Mouse (Mus musculus): ENCODE measurements around the gene Nit2. TPM values are rescaled to one million over a fixed set of nuclear protein-coding genes. Genes with fewer than 3 reads are reported as not detected.

Gene Nit2
- total RNA-seq (2023; ENCODE audit: inconsistent age): 14.9 to 28.3 TPM (median 17.2 TPM) in 4 replicates

DNA sequence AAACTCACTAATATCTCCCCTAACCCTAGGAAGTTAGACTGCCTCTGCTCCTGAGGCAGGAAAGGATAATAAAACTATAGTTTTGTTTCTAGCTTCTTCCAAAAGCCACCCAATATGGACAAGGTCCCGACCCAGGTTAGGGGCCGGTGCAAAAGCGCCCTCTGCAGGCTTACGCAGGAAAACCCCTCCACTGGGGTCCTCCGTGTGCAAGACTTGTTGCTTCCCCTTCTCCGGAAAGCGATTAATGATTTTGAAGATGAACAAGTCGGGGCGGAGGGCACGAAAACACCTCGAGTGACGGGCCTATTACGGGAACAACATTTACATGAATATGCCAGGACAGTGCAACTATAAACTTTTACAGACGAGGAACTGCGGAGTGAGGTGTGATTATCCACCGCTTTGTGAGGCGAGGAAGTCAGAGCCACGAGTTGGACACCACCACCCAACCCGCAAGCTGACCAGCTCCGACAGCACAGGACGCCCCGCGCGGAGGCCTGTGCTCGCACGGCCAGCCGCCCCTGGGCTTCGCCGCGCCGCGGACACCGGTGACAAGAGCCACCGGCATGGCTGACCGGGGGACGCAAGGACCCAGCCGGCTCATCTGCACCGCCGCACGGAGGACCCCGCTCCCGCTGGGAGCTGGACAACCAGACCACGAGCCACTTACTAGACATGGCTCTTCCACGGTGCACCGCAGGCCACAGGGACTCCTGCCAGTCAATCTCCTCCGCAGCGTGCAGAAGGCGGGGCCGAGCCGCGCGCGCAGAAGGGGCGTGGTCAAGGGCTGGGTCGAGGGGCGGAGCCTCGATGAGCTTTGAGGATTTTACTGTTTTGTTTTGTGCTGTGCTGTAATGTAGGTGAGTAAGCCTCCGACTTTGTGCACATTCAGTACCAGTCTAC, at the start of gene Nit2:
TSS of gene Nit2 (minus strand) at position 731 of the 903 bp plus-strand sequence.

GRCm38 (mm10) chr16:57120913-57121815, 46.0 kb downstream of the Nit2 start, which contains the start of gene Tomm70a:
Gene Tomm70a (plus strand): TSS chr16:57121703.

Other genes with a start within 250 kb of the Nit2 start
- not detected in 4 replicates for gene Lnp1, start 239.3 kb downstream of the Nit2 start, total RNA-seq (2023; ENCODE audit: inconsistent age)
- gene Tmem45a2, start 96.0 kb downstream of the Nit2 start, total RNA-seq (2023; ENCODE audit: inconsistent age): not detected in 4 replicates
- gene Tomm70a, start 45.6 kb downstream of the Nit2 start, total RNA-seq (2023; ENCODE audit: inconsistent age): 29.7 to 31.8 TPM (median 30.5 TPM) in 4 replicates
- gene Tbc1d23, start 64.2 kb upstream of the Nit2 start, total RNA-seq (2023; ENCODE audit: inconsistent age): 51.3 to 62.7 TPM (median 59.2 TPM) in 4 replicates
- gene Tmem30c, start 125.5 kb upstream of the Nit2 start, total RNA-seq (2023; ENCODE audit: inconsistent age): 0.18 to 0.22 TPM in 2 of 4 replicates, not detected in the others
- 182 to 197 TPM (median 188 TPM) in 4 replicates for gene Filip1l, start 185.8 kb upstream of the Nit2 start, total RNA-seq (2023; ENCODE audit: inconsistent age)

Measured in B cell, adult (primary cell).